Mouse (Mus musculus) embryonic fibroblast, embryonic 13.5 days (primary cell): Measurements from ENCODE around the gene Syngr3. TPM values are rescaled to one million over a fixed set of nuclear protein-coding genes. Genes with fewer than 3 reads are reported as not detected.
"Not testable (repeated sequence)": the region's sequence is repeated elsewhere in the genome, so short reads cannot be mapped to it uniquely, and the experiment has no call there.

Source experiments
- H3K27ac ChIP-seq: 2 replicates; pipeline ENCODE4 v1.5.1; 2012; ENCODE audit warnings: low read length, control low read depth, inconsistent platforms; ENCODE audit not compliant: insufficient read depth
- H3K4me1 ChIP-seq: 2 replicates; pipeline ENCODE4 v1.6.1; 2011; ENCODE audit warnings: low read length; ENCODE audit not compliant: control insufficient read depth, insufficient read depth
- H3K4me3 ChIP-seq: 2 replicates; pipeline ENCODE4 v1.5.1; 2011; ENCODE audit warnings: mild to moderate bottlenecking, control low read depth, low read length; ENCODE audit not compliant: insufficient read depth
- CTCF ChIP-seq: IDR thresholded peaks from 2 replicates; pipeline ENCODE4 v1.5.1; 2011; ENCODE audit warnings: mild to moderate bottlenecking, control low read depth, low read length, moderate library complexity, borderline replicate concordance; ENCODE audit not compliant: insufficient read depth
- POLR2A ChIP-seq: IDR thresholded peaks from 2 replicates; pipeline ENCODE4 v1.6.1; 2011; ENCODE audit warnings: low read depth, mild to moderate bottlenecking, control low read depth, low read length, moderate library complexity
- polyA plus RNA-seq: library from polyadenylated mRNA; stranded (reverse); fragments of >200 nt; gene quantifications from 2 replicates; pipeline ENCODE4 v1.2.4, GENCODE M21; 2011; ENCODE audit warnings: low read depth; ENCODE audit not compliant: missing spikeins, insufficient read length

Syngr3 gene
- polyA plus RNA-seq, 1 experiment: 1.1 TPM

DNA sequence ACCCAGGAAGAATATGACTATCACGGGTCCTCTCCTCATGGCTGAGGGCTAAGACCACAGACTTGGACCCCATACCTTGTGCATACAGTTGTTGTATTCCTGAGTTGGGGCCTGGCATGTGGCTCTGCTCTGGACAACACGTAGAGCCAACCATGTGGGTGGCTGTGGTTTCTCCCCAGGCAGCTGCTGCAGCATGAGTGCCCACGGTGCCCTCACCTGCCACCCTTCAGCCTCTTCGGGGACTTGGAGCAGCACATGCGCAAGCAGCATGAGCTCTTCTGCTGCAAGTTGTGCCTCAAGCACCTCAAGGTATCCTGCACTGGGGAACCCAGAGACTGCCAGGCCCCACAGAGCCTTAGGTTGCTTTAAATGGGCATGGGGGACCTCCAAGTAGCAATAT is 12.9 kb downstream of the Syngr3 start:
- TF ChIP-seq CTCF (no peak), POLR2A (no peak)
- Histone ChIP-seq H3K4me3 (no peak overlapping the region), H3K27ac (no peak overlapping the region), H3K4me1 (peaks cover 4% of the 10 kb centered on the region; the same call in 1 of the 2 replicates)

DNA sequence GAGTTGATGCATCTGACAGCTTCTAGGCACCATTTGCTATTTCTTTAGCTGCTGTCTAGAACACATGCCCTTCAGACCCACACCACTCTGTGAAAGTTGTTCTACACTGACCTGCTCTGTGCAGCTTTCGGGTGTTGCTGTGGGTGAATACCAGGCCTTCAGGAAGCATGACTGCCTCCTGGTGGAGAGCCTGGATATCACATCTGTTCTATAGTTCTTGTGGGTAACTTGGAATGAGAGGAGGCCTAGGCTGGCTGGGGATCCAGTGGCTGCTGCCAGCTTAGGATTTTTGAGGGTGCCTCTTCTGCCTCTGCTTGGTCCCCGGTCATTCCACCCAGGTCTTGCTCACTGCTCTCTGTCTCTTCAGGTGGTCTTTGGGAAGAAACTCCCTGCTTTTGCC is 13.6 kb downstream of the Syngr3 start:
- no peak overlapping the region for H3K27ac ChIP-seq
- H3K4me3 ChIP-seq: no peak overlapping the region
- TF ChIP-seq CTCF: peak; percentile 44; the same call in 1 of the 2 replicates
- TF ChIP-seq POLR2A: no peak
- peaks cover 10% of the 10 kb centered on the region; the same call in 1 of the 2 replicates for H3K4me1 ChIP-seq

DNA sequence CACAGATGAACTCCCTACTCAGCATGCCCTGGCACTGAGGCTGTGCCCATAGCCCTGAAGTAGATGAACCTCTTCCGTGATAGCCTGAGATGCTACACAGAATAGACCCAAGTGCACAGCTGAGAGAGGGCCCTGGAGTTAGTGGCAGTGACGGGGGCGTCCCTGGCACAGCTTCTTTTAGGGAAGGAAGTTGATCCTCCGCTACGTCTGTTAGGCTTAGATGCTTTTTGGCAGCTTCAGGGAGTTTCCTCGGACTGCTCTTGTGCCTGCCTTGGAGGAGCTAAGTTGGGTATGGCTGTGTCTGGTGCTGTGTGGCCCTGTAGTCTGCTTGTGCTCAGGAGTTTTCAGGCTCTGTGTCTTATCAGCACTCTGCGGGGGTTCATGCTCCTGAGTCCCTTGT is 15.5 kb downstream of the Syngr3 start:
- Histone ChIP-seq H3K4me3 (no peak overlapping the region), H3K27ac (no peak overlapping the region), H3K4me1 (peaks cover 12% of the 10 kb centered on the region; the same call in 1 of the 2 replicates)
- no peak for TF ChIP-seq CTCF
- TF ChIP-seq POLR2A: no peak

DNA sequence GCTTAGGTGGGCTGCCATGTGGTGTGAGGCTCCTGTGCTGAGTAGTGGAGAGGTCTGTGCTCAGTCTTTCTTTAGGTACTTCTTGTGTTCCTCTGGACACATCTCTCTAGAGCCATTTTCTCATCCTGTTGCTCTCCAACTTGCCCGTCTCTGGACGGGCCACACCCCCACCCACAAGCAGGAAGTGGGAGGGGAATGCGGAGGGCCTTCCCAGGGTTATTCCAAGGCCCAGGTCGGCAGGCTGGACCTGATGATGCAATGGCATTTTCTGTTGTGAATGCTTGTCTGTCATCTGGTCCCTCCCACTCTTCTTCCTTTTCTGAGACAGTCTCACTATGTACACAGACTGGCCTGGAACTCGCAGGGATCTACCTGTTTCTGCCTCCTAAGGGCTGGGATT is 17.6 kb downstream of the Syngr3 start:
- H3K27ac ChIP-seq: 0 out of 2 replicates have a peak overlapping the region, but pooled peaks have one; percentile 2
- H3K4me1 ChIP-seq: peaks cover 16% of the 10 kb centered on the region; the same call in 1 of the 2 replicates
- H3K4me3 ChIP-seq: peak overlapping the region; percentile 3
- TF ChIP-seq POLR2A: no peak
- TF ChIP-seq CTCF: no peak

- Histone ChIP-seq H3K4me3 (0 out of 2 replicates have a peak overlapping the region, but pooled peaks have one; percentile 89), H3K4me1 (peaks cover 16% of the 10 kb centered on the region; the same call in 1 of the 2 replicates), H3K27ac (no peak overlapping the region)
- TF ChIP-seq POLR2A (no peak), CTCF (no peak)
Measured at GRCm38 (mm10) chr17:24671346-24671745, 18.4 kb downstream of the Syngr3 start.

DNA sequence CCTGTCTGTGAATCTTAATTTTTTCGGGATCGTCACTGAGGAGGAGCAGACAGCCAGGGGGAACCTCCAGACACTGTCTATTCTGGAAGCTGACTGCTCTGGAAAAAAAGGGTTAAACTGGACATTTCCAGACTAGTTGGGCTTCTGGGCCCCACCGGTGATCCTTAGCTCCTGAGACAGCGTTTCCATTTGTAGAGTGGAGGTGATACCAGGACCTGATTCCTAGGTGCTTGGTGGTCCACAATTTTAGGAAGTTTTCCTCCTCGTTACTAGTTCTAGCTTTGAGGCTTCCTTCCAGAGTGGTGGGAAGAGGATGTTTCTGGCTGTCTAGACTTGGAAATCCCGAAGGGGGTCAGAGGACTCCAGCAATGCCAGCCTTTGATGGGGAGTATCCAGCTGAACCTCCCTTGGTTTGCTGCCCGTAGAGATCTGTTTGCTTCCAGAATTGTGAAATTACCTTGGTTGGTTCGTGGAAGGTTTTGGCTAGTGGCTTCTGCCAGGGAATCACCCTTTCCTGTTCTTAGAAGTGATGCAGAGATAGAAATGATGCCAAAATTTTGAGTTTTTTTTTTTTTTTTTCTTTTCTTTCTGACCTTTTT is 19.4 kb downstream of the Syngr3 start:
- Histone ChIP-seq H3K4me3 (peak overlapping the region; percentile 89), H3K27ac (0 out of 2 replicates have a peak overlapping the region, but pooled peaks have one; percentile 31), H3K4me1 (peaks cover 16% of the 10 kb centered on the region; the same call in 1 of the 2 replicates)
- TF ChIP-seq POLR2A (no peak), CTCF (no peak)

- Histone ChIP-seq H3K4me1 (peaks cover 16% of the 10 kb centered on the region; the same call in 1 of the 2 replicates), H3K4me3 (peak within 1 kb of the TSS; percentile 89), H3K27ac (peak within 1 kb of the TSS; percentile 65)
- TF ChIP-seq POLR2A (peak; percentile 86), CTCF (no peak)
Measured at GRCm38 (mm10) chr17:24669545-24670245, 20.1 kb downstream of the Syngr3 start, which contains the start of gene Zfp598. Zfp598 (plus strand) TSS chr17:24669687.

DNA sequence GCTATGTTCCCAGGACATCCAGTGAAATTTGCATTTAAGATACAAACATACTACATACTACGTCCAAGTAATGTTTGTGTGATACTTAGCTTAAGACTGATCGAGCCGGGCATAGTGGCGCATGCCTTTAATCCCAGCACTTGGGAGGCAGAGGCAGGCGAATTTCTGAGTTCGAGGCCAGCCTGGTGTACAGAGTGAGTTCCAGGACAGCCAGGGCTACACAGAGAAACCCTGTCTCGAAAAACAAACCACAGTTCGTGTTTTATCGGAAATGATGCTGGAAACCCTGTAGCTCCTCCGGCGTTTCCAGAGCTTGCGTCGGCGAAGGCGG is 20.6 kb downstream of the Syngr3 start:
- peak overlapping the region; percentile 77 for H3K4me3 ChIP-seq
- H3K27ac ChIP-seq: peak overlapping the region; percentile 65

DNA sequence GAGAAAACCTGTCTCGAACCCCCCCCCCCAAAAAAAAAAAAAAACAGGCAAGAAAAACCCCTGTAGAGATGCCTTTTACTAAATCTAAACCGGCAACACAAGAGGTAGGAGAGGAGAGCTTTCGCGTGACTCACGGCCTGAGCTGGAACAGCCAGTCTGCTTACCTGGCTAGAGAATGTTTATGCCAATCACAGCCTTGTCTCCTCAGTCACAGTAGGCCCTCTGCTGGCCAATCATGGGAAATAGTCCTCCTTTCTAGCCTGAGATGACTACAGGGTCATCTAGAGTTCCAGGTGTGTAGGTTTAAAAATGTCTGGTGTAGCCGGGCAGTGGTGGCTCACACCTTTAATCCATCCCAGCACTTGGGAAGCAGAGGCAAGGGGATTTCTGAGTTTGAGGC is 22.3 kb downstream of the Syngr3 start:
- peaks cover 16% of the 10 kb centered on the region; the same call in 1 of the 2 replicates for H3K4me1 ChIP-seq
- TF ChIP-seq POLR2A (no peak), CTCF (peak; percentile 54; the same call in 1 of the 2 replicates)
- no peak overlapping the region for H3K27ac ChIP-seq
- H3K4me3 ChIP-seq: no peak overlapping the region

More for the DNA sequence above, 20.6 kb downstream of the Syngr3 start:
- H3K4me1 ChIP-seq: peaks cover 16% of the 10 kb centered on the region; the same call in 1 of the 2 replicates

DNA sequence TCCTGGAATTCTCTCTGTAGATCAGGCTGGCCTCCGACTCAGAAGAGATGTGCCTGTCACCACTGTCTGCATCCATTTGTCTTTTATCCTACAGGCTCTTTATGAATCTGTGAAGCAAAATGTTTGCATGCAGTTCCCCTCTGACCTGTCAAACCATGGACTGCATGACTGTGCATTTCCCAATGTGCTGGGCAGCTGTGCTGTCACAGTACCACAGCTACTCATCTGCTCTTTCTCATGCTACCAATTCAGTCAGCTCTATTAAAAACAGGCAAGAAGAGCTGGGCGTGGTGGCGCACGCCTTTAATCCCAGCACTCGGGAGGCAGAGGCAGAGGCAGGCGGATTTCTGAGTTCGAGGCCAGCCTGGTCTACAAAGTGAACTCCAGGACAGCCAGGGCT is 22.7 kb downstream of the Syngr3 start:
- H3K27ac ChIP-seq, H3K4me3 ChIP-seq: not testable (repeated sequence)
- peaks cover 14% of the 10 kb centered on the region; the same call in 1 of the 2 replicates for H3K4me1 ChIP-seq
